Mouse (Mus musculus) brown adipose tissue, adult 24 weeks (tissue): ENCODE data around the gene Ndufv1. TPM values are rescaled to one million over a fixed set of nuclear protein-coding genes. Genes with fewer than 3 reads are reported as not detected.
"Not testable (repeated sequence)": the region's sequence is repeated elsewhere in the genome, so short reads cannot be mapped to it uniquely, and the experiment has no call there.

Source experiments
- H3K27ac ChIP-seq: fragments of 200-500 bp; replicated peaks from 2 replicates; pipeline ENCODE4 v1.5.1; 2012; ENCODE audit warnings: low read depth, mild to moderate bottlenecking, low read length
- H3K4me1 ChIP-seq: fragments of 200-500 bp; 2 replicates; pipeline ENCODE4 v1.6.1; 2012; ENCODE audit warnings: low read length, mixed read lengths; ENCODE audit not compliant: control insufficient read depth, insufficient read depth, insufficient read length
- H3K4me3 ChIP-seq: fragments of 200-500 bp; 2 replicates; pipeline ENCODE4 v1.5.1; 2012; ENCODE audit warnings: low read depth, mild to moderate bottlenecking, low read length, moderate library complexity; ENCODE audit not compliant: insufficient read depth
- polyA plus RNA-seq: library from polyadenylated mRNA; stranded (reverse); fragments of >200 nt; gene quantifications from 2 replicates; pipeline ENCODE4 v1.2.4, GENCODE M21; 2012; ENCODE audit not compliant: missing spikeins, insufficient read depth, insufficient read length

Ndufv1 gene
- 1,127 and 1,213 TPM in 2 replicates for polyA plus RNA-seq

- Histone ChIP-seq H3K4me3 (peak within 1 kb of the TSS; percentile 86), H3K4me1 (no peaks in the 10 kb centered on the region), H3K27ac (peak within 1 kb of the TSS; percentile 91)
Observed at GRCm38 (mm10) chr19:4012432-4013022, at the start of gene Ndufv1. Gene Ndufv1 (minus strand): TSS chr19:4012806.

- H3K4me1 ChIP-seq: peaks cover 11% of the 10 kb centered on the region
- H3K4me3 ChIP-seq: no peak overlapping the region
- H3K27ac ChIP-seq: peak overlapping the region; percentile 64
Observed at GRCm38 (mm10) chr19:4060899-4061465, 48.4 kb upstream of the Ndufv1 start.

GRCm38 (mm10) chr19:4060044-4060898 is 47.7 kb upstream of the Ndufv1 start:
- not testable (repeated sequence) for H3K27ac ChIP-seq, H3K4me3 ChIP-seq
- peaks cover 14% of the 10 kb centered on the region for H3K4me1 ChIP-seq

- no peak within 1 kb of the TSS for H3K27ac ChIP-seq
Observed at GRCm38 (mm10) chr19:4059069-4059740, 46.6 kb upstream of the Ndufv1 start, which contains the start of gene Gstp3. Gene Gstp3 (minus strand): TSS chr19:4059569.

GRCm38 (mm10) chr19:4058581-4058980 is 46.0 kb upstream of the Ndufv1 start:
- H3K4me3 ChIP-seq: no peak overlapping the region
- no peak overlapping the region for H3K27ac ChIP-seq
- H3K4me1 ChIP-seq: peaks cover 16% of the 10 kb centered on the region

More at GRCm38 (mm10) chr19:4059069-4059740, 46.6 kb upstream of the Ndufv1 start, which contains the start of gene Gstp3:
- Histone ChIP-seq H3K4me1 (peaks cover 16% of the 10 kb centered on the region), H3K4me3 (no peak within 1 kb of the TSS)

- Histone ChIP-seq H3K4me3 (no peak overlapping the region), H3K27ac (no peak overlapping the region), H3K4me1 (peaks cover 16% of the 10 kb centered on the region)
Observed at GRCm38 (mm10) chr19:4057962-4058361, 45.4 kb upstream of the Ndufv1 start.

GRCm38 (mm10) chr19:4057389-4057788 is 44.8 kb upstream of the Ndufv1 start:
- H3K4me3 ChIP-seq: no peak overlapping the region
- H3K4me1 ChIP-seq: peaks cover 16% of the 10 kb centered on the region
- H3K27ac ChIP-seq: no peak overlapping the region

- no peak overlapping the region for H3K4me3 ChIP-seq
- H3K27ac ChIP-seq: no peak overlapping the region
- peaks cover 16% of the 10 kb centered on the region for H3K4me1 ChIP-seq
Observed at GRCm38 (mm10) chr19:4056727-4057126, 44.1 kb upstream of the Ndufv1 start.

GRCm38 (mm10) chr19:4055947-4056693 is 43.5 kb upstream of the Ndufv1 start:
- Histone ChIP-seq H3K4me3 (no peak overlapping the region), H3K4me1 (peaks cover 16% of the 10 kb centered on the region)

GRCm38 (mm10) chr19:4055216-4055946 is 42.8 kb upstream of the Ndufv1 start:
- Histone ChIP-seq H3K27ac (no peak overlapping the region), H3K4me1 (peaks cover 16% of the 10 kb centered on the region), H3K4me3 (no peak overlapping the region)

More at GRCm38 (mm10) chr19:4055947-4056693, 43.5 kb upstream of the Ndufv1 start:
- no peak overlapping the region for H3K27ac ChIP-seq

- peaks cover 16% of the 10 kb centered on the region for H3K4me1 ChIP-seq
- no peak overlapping the region for H3K27ac ChIP-seq
- no peak overlapping the region for H3K4me3 ChIP-seq
Observed at GRCm38 (mm10) chr19:4054613-4055012, 42.0 kb upstream of the Ndufv1 start.

GRCm38 (mm10) chr19:4052516-4053030 is 40.0 kb upstream of the Ndufv1 start:
- peaks cover 5% of the 10 kb centered on the region; the same call in 1 of the 2 replicates for H3K4me1 ChIP-seq
- H3K27ac ChIP-seq: no peak overlapping the region
- no peak overlapping the region for H3K4me3 ChIP-seq

- Histone ChIP-seq H3K4me1 (peaks cover 5% of the 10 kb centered on the region; the same call in 1 of the 2 replicates), H3K27ac (no peak overlapping the region; the same call in 1 of the 2 replicates), H3K4me3 (peak overlapping the region; percentile 20; the same call in 1 of the 2 replicates)
Observed at GRCm38 (mm10) chr19:4051741-4052515, 39.3 kb upstream of the Ndufv1 start.
